Mouse (Mus musculus) adrenal gland, postnatal 25 days (tissue): ENCODE measurements around the gene Rsg1. TPM values are rescaled to one million over a fixed set of nuclear protein-coding genes. Genes with fewer than 3 reads are reported as not detected.

Experiments used
- DNase-seq: peaks from one replicate; pipeline ENCODE4 v3.0.0; 2021; ENCODE audit warnings: mixed read lengths
- total RNA-seq: library from RNA; stranded (reverse); gene quantifications from 2 replicates; pipeline ENCODE4 v1.2.3, GENCODE M21; 2021

Gene Rsg1
- total RNA-seq, 1 experiment from 2014 or later, result 1.4 TPM

- peak; percentile 57 for DNase-seq
Observed at GRCm38 (mm10) chr4:141247776-141248613, 34.2 kb downstream of the Rsg1 start.

DNA sequence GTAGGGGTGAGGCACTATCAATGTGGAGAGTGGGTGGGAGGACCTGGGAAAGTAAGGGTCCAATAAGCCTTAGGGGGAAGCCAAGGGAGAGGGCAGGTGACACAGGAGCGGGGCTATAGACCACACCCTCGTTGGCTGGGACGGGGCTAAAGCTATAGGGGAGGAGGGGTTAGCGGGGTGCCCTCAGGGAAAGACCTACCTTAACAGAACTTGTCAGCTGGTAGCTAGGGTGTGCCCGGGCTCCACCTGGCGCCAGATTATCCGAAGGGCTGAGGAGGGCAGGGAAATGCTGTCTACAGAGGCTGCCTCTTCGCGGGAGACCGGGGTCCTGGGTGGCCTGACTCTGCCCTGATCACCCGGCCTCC is 34.8 kb downstream of the Rsg1 start:
- no peak for DNase-seq

DNA sequence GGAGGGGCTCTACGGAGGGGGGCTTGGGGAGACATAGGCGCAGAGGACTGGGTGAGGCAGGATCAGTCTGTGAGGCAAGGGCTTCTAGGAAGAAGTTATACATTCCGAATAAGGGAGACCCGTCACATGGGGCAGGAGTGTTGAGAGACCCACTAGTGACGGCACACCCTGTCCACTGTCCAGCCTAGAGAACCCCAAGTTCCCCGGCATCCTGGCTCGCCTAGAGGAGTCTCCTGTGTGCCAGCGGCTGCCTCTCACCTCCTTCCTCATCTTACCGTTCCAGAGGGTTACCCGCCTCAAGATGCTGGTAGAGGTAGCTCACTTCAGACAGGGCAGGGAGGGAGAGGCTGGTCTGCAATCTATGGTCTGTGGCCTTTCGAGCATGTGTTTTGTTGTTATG is 35.6 kb downstream of the Rsg1 start:
- no peak for DNase-seq

- DNase-seq, result no peak
Observed at GRCm38 (mm10) chr4:141251071-141251470, 37.3 kb downstream of the Rsg1 start.

GRCm38 (mm10) chr4:141252641-141253040 is 38.9 kb downstream of the Rsg1 start:
- DNase-seq, result no peak

DNA sequence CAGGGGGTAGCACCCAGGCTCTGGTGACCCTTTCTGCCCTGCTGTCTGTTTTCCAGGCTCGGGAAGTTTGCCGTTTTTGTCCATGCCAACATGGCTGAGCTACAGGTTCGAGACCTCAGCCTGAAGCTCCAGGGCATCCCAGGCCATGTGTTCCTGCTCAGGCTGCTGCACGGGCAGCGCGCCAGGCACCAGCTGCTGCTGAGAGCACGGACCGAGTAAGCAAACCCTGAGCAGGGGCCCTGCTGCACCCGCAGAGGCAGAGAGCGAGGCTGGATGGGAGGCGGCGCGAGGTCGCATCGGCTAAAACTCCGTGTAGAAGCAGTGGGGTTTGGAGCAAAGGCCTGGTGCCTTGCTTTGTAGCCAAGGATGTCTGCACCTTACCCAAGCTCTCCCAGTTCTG is 40.5 kb downstream of the Rsg1 start:
- no peak for DNase-seq

DNA sequence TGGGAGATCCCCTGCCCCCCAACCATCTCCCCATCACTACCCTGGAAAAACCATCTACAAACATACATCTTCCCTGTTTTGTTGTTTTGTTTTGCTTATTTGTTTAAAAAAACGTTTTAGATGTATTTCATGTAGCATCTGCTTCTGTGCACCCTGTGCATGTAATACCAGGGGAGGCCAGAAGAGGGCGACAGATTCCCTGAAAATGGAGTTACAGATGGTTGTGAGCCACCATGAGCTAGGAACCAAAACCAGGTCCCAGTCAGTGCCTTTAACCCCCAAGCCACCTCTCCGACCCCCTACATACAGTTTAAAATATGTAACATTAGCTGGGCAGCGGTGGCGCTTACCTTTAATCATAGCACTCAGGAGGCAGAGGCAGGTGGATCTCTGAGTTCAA is 43.7 kb downstream of the Rsg1 start:
- DNase-seq, result no peak

DNA sequence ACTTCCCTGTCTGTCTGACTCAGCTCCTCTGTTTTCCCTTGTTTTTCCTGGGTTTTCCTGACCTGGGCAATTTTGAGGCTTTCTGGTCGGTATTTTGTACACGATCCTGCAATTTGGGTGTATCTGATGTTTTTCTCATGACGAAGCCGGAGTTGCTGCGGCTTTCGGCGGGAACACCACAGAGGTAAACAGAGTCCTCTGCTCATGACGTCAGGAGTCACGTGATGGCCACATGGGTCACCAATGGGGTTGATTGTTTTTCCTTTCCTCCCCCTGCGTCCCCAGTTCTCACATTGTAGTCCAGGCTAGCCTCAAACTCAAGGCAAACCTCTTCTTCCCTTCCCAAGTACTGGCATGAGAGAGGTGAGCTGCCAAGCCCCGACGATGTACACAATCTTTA is 45.7 kb downstream of the Rsg1 start:
- no peak for DNase-seq

DNA sequence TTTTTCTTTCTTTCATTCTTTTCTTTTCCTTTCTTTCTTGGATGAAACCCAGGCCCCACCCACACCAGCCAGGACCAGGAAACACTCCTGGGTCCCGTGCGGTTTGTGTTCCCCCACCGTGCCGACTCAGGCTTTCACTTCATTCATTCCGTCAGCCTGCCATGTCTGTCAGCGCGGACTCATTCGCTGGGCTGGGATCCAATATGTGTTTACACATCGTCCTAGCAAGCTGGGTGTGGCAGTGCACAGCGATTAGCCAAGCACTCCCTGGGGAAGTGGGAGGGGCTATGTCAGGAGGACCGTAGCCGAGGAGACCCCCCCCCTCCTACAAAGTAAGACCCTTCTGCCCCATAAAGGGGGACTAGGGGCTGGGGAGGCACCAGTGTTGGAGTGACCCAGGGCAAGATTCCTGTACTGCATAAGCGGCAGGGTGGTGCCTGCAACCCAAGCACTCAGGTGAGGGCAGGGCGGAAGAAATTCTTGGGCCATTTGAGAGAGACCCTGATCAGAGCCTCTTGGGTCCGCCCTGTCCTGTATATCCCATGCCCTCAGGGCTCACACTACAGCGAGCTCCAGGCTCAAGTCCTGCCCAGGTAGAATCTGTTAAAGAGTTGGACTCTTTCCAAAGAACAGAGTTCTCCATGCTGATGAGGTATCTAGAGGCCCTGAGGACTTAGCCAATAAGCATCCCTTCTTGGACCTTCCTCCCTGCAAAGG is 46.4 kb downstream of the Rsg1 start:
- DNase-seq, result peak; percentile 64

- DNase-seq, result peak; percentile 43
Observed at GRCm38 (mm10) chr4:141262906-141263637, 49.3 kb downstream of the Rsg1 start.

DNA sequence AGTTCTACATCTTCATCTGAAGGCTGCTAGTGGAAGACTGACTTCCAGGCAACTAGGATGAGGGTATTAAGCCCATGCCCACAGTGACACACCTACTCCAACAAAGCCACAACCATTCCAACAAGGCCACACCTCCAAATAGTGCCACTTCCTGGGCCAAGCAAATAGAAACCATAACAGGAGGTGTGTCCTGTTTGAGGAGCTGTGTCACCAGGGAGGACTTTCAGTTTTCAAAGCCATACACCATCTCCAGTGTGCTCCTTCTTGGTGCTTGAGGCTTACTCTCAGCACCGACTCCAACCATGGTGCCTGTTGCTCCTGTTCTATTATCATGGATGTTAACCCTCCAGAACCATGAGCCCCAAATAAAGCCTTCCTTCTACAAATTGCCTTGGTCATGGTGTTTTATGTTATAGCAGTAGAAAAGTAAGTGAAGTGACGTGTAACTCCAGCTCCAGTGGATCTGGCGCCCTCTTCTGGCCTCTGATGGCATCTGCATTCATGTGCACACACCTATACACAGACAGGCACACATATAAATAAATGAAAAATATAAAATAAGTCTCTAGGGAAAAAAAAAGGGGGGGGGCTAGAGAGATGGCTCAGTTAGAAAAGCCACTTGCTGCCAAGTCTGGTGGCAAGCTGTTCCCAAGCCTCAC is 52.4 kb downstream of the Rsg1 start:
- DNase-seq, result no peak

GRCm38 (mm10) chr4:141267250-141267649 is 53.5 kb downstream of the Rsg1 start:
- DNase-seq, result no peak

GRCm38 (mm10) chr4:141267837-141268236 is 54.1 kb downstream of the Rsg1 start:
- peak; percentile 58 for DNase-seq

DNA sequence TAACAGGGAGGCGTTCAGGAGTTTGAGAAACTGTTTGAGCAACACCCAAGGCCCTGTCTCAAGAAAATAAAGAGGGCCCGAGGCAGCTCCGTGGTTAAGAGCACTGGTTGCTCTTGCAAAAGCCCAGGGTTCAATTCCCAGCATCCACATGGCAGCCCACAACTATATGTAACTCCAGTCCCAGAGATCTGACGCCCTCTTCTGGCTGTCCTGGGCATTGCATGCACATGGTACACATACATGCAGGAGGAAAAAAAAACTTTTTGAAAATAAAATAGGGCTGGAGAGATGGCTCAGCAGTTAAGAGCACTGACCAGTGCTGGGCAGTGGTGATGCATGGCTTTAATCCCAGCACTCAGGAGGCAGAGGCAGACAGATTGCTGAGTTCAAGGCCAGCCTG is 54.6 kb downstream of the Rsg1 start:
- DNase-seq, result no peak

- no peak for DNase-seq
Observed at GRCm38 (mm10) chr4:141269080-141269479, 55.3 kb downstream of the Rsg1 start.

GRCm38 (mm10) chr4:141270201-141270940 is 56.6 kb downstream of the Rsg1 start:
- DNase-seq, result no peak

GRCm38 (mm10) chr4:141271228-141271627 is 57.5 kb downstream of the Rsg1 start:
- no peak for DNase-seq

DNA sequence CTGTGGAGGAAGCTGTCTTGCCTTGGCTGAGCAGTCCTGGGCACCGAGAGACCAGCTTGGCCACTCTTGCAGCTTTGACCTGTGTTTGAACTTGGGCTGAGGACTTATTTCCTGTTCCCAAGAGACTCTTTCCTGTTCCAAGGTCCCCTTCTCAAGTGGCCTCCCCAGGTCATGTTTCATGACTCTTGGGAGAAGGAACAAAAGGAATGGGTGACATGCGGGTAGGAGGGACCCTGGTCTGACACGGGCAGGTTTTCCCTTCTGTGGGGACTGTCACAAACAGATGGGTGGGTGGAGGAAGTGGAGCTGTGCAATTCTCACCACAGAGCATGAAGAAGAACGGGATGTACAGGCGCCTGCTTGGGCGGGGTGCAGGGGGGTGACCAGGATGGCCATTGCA is 58.0 kb downstream of the Rsg1 start:
- DNase-seq, result no peak

DNA sequence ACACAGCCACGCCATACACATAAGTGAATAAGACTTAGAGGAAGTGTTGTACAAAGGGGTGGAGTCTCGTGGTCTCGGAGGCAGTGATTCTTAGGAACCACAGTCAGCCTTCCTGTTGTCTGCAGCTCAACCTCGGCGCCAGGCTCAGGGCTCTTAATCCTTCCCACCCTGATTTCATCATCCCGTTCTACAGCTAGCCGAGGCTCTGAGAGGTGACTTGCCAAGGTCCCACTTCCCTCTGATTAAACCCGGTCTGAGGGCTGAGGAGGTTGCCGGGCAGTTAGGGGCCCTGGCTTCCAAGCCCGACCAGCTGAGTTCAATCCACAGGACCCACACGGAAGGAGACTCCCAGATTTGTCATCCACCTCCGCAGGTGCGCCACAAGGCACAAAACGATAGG is 59.1 kb downstream of the Rsg1 start:
- DNase-seq, result no peak

GRCm38 (mm10) chr4:141273296-141273695 is 59.5 kb downstream of the Rsg1 start:
- DNase-seq, result peak; percentile 92

DNA sequence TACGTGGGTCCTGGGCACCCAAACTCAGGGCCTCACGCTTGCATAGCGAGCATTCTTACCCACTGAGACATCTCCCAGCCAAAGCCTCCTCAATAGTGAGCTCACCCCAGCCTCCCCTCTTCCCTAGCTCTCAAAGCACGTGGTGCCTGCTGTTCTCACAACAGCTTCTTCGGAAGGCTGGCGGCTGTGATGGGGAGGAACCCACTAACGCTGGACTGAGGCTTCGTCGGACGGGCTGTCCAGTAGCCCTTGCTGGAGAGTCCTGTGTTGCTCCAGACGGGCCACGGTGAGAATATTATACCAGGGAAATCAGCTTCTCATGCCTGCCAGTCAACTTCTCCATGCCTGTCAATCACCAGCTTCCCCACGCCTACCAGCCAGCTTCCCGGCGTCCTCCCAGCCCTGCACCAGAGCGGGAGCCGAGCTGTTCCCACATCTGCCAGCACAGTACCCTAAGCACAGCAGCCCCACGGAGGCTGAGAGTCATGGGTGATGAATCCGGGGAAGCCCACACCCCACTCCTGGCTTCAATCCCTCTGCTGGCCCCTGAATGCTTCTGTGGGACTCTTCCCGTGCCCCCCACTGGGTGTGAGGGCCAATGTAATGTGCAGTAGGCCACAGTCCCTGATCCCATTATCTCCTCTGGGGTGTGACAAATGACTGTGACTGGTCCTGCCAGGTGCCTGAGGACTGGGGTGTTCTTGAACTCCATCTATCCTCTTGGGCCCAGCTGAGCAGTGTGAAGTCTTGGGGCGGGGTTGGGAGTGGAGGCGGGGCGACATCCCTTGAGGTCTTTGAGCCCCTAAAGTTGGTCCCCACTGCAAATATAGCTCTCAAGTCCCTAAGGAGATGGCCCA is 61.0 kb downstream of the Rsg1 start:
- DNase-seq, result no peak
